Mouse (Mus musculus) T-helper 2 cell (primary cell): ENCODE results near the gene Tyrp1.

Source experiments
- in situ Hi-C: fragments of 300-600 bp; cut with MboI, MseI; formaldehyde crosslinking; loops from one replicate; pipeline ENCODE4 v1.15.1; 2025; ENCODE audit warnings: high pct_unique_total_duplicates

The Tyrp1 gene

GRCm38 (mm10) chr4:80895278-80895894 lies 61.5 kb downstream of the Tyrp1 start:
- in situ Hi-C loops, result no loop called here
